Mouse (Mus musculus): ENCODE data around the gene Cox6b2.
"Not testable (repeated sequence)": the region's sequence is repeated elsewhere in the genome, so short reads cannot be mapped to it uniquely, and the experiment has no call there.

The Cox6b2 gene

DNA sequence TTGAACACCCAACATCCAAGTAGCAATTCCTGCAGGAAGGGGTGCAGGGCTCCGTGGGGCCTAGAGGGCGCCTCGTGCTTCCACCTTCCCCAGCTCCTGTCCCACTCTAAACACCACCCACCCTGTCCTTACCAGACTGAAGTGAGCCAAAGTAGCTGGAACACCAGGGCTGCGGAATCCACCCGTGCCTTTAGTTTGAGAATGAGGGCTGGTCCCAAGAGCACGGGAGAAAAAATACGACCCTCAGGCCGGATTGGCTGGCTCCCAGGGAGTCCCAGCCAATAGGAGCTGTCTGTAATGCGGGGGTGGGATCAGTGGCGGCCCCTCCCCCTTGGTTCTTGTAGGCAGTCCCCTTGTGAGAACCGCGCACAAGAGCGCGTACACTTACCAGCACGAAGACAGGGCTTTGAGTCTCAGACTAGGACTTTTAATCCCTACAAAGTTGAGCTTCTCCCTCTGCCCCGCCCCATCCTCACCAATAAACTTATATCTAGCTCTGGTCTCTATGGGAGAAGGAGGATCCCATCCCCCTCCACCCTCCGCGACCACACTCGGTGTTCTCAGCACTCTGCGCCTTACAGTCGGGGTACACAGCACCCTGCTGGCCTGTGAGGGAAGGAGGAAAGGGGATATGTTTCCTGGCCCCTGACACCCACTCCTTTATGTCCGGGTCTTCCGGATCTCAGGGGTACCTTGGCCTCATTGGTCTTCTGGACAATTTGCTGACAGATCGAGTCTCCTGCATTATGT, at the start of gene Cox6b2:
TSS of gene Cox6b2 (minus strand) at position 274 of the 750 bp plus-strand sequence.
- DNase-seq (ENCODE audit: low spot score) = peak; percentile 62

DNA sequence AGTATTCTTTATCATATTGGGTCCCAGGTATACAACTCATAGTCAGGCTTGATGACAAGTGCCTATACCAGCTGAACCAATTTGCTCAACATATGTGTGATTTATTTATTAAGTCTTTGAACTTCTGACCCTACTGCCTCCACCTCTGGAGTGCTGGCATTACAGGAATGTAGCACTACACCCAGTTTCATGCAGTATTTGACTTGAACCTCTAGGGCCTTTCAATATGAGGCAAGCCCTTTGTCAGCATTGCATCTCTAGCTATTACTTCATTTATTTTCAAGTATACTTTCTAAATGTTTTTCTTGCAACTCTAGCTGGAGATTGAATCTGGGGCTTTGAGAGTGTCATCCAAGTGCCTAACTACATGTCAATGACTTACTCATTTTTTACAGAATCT, 49.4 kb upstream of the Cox6b2 start:
- DNase-seq (ENCODE audit: low spot score) = no peak

DNA sequence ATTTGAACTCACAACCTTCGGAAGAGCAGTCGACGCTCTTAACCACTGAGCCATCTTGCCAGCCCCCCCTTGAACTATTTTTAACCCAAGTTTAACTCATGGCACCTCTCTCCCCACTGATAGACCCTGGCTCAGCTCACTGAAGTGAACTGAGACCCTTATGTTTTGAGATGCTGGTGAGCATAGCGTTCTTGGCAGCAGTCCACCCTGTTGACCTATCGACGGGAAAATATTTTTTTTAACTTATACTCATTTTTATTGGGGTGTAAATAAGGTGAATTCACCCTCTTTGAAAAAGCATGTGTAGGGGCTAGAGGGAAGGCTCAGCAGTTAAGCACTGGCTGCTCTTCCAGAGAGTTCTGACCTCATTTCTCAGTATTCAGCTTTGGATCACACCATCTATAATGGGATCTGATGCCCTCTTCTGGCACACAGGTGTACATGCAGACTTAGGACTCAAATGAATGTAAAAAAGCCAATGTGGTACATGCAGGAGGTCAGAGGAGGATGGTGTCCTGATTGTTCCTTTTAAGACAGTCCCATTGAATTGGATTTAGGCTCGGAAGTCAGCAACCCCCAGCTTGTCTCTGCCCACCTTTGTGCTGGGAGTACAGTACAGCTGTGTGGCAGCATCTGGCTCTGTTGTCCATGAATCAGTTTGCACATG, 43.0 kb upstream of the Cox6b2 start:
- no peak for DNase-seq (ENCODE audit: low spot score)

DNA sequence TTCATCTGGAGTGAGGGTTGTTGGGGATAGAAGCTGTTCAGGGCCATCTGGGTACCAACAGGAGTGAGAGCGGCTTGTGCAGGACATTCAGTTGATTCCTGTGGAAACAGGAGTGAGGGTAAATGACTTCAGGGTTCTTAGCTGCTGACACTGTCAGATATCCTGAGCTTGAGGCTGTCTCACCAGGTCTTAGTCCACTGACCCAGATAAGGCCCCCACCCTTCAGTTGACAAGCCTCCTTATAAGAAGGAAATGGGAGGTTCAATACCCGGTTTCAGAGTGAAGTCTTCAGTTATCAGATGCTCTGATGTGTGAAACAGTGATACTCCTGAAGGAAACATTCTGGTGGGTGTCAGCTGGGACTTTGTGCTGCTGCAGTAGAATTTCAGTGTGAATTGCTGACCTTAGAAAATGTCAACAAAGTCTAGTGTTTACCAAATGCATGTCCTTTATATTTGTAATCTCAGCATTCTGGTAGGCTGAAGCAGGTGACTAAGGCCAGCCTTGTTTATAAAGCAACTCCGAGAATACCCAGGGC, 41.8 kb upstream of the Cox6b2 start:
- no peak for DNase-seq (ENCODE audit: low spot score)

DNA sequence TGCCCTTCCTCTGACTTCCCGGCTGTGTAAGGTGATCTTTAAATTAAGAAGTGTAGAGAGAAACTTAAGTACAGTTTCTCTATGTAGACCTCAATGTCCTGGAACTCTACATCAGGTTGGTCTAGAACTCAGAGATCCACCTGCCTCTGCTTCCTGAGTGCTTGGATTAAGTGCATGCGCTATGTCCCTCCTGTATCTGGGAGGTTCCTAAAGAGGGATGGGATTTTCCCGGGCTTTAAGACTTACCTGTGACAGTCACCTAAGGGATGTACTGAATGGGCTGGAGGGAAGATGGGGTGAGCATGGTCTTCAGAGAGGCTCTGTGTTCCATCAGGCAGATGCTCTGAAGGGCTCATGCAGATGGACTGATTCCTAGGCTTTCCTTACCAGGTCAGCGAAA, 40.8 kb upstream of the Cox6b2 start:
- DNase-seq (ENCODE audit: low spot score) = no peak

DNA sequence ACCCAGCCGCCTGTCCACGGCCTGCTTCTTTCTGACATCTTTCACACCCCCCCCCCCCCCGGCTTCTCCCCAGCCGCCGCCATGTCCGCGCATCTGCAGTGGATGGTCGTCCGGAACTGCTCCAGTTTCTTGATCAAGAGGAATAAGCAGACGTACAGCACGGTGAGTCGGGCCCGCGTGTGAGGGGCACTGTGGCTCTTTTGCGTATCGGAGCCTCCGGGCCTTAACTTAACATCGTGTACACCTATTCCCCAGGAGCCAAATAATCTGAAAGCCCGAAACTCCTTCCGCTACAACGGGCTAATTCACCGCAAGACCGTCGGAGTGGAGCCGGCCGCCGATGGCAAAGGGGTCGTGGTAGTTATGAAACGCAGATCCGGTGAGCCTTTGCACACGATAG, 40.4 kb upstream of the Cox6b2 start:
- DNase-seq (ENCODE audit: low spot score) = not testable (repeated sequence)

DNA sequence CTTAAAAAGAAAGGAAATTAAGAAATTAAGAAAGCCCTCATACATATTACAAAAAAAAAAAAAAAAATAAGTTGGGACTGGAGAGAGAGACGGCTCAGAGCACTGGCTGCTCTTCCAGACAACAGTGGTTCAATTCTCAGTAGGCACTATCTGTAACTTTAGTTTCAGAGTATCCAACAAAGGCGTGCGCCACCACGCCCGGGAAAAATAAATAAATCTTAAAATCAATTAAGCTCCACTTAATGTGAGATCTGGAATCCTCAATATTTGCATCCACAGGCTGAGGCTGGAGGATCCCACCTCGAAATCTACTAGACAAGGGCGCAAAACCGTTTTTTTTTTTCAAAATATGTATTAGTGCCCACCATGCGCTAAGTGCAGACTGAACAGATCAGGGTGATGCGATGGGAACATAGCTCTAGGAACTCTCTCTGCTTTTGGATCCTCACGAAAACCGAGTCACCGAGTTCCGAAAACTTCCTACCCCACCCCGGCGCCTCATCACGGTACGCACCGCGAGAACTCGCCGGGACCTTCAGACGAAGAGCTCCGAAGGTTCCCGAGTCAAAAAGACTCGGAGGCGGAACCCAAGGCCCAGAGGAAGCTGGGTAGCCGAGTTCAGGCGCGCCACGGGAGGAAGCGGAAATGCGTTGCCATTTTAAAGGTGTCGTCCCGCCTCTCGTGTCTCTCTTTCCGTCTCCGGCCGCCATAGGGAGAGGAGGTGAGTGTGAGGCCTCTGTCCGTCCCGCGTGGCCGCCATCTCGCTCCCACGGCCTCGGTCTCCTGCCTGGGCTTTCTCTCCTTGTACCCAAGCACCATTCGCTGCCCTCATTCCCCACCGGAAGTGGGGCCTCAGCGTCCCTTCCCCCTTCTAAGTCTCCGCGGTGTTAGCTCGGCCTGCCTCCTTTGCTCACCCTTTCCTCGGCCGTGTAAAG, 39.7 kb upstream of the Cox6b2 start, which contains the start of gene Rpl28:
TSS of gene Rpl28 (plus strand) at position 597 of the 935 bp plus-strand sequence.
- DNase-seq (ENCODE audit: low spot score) = peak; percentile 90

DNA sequence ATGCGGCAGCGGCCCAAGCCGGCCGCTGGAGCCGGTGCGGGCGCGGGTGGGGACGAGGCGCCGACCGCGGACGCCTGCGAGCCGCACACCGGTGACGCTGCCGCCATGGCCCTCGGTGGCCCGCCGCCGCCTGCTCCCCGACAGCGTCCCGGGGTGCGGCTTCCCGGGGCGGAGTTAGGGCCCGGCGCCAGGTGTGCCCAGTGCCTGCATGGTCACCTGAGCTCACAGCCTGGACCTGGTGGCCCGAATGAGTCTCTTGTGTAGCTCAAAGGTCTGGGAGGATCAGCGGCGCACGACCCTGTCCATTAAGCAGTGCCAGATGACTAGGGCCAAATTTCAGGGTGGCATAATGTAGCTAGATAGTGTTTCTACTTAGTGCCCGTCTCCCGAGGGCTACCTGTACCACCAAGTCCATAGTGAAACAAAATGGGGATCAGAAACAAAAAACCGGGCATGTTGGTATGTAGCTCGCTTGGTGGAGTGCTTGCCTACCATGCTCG, 36.6 kb upstream of the Cox6b2 start, which contains the start of gene Tmem238:
TSS of gene Tmem238 (minus strand) at position 221 of the 500 bp plus-strand sequence.
- DNase-seq (ENCODE audit: low spot score) = peak; percentile 38

DNA sequence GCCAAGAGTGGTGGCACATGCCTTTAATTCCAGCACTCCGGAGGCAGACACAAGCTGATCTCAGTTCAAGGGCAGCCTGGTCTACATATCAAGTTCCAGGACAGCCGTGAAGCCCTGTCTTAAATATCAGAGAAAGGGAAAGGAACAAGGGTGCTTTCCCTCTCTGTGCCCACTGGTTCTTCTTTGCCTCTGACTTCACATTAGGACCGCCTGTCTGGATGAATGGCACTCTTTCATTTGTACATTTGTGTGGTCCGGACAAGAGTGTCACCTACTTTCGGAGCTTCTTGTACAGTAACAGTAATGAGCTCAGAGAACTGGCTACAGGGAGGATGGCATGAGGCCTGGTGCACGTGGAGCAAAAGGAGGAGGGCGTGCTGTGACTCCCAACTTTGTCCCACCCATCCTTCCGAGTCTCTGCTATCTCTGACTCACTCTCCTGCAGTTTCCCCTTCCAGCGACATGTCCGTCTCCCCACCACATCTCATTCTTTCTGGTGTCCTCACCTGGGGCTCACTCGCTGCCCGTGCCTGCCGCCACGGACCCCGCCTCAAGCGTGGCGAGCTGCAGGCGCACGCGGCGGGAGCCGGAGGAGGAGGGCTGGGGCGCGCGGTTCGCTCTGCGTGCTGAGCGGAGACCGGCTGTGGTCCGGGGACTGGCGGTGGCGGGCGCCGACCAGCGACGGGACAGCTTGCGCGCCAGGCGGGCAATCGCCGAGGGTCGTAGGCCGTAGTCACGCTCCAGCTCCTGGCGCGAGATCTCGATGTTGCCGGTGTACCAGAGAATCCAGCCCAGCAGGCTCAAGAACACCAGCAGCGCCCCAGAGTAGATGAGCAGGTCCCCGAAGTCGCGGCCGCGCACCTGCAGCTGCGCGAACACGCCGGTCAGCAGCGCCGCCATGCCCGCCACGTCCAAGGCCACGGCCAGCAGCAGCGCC, 35.9 kb upstream of the Cox6b2 start:
- DNase-seq (ENCODE audit: low spot score) = peak; percentile 49

DNA sequence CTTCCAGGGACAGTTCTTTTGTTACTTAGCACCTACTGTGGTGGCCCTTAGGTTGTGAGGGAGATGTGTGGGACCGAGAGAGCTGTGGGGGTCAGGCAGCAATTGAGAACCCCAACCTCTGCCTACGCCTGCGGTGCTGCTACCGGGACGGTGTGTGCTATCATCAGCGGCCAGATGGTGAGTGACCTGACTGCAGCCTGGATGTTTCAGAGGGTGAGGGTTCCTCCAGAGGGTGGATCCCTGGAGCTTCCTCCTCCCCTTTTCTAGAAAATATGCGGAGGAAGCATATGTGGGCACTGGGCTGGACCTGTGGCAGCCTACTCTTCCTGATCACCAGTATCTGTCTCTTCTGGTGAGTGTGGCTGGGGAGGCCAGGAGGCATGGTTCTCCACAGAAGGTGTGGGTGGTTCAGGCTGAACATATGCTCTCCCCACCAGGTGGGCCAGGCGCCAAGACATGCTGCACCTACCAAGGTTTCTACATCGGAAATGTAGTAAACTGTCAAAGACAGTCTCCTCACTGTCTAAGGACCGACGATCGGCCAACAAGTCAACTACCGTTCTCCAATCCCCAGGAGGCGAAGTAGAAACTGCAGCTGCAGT, 30.9 kb upstream of the Cox6b2 start:
- DNase-seq (ENCODE audit: low spot score) = no peak

DNA sequence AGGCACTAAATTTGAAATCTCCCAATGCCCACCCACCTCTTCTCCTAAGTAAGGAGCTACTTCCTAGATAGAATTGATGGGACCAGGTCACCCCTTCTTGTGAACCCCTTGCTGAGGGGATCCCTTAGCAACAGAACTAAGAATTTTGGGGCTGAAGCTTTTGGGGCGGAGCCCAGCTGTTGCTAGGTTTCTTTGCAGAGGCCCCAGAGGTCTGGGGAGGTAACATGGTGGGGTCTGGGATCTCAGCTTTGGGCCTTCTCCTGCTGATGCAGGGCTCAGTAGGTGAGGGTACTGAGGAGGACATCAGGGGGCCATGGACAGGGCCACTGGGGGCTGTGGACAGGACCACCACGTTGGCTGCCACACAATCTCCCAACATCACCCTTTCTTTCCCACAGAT, 29.9 kb upstream of the Cox6b2 start, which contains the start of the genes Il11 and Tmem190:
TSS of gene Il11 (minus strand) at position 101 of the 400 bp plus-strand sequence.
TSS of gene Tmem190 (plus strand) at position 179 of the 400 bp plus-strand sequence.
- no peak for DNase-seq (ENCODE audit: low spot score)

DNA sequence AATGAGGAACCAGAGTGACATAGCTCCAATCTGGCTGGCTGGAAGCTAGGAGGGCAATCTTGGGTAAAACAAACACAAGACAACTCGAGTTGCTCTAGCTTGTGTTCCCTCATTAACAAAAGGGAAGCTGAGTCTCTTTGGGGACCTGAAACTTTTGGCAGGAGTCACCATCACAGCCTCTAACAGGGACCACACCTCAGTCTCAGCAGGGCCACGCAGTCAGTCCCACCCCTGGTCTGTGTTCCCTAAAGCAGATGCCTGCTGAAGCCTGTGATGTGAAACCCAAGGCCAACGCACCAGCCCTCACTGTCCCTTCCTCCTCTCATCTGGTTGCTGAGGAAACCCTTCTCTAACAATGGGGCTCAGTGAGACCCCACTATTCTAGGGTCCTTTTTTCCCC, 29.2 kb upstream of the Cox6b2 start:
- DNase-seq (ENCODE audit: low spot score) = no peak

DNA sequence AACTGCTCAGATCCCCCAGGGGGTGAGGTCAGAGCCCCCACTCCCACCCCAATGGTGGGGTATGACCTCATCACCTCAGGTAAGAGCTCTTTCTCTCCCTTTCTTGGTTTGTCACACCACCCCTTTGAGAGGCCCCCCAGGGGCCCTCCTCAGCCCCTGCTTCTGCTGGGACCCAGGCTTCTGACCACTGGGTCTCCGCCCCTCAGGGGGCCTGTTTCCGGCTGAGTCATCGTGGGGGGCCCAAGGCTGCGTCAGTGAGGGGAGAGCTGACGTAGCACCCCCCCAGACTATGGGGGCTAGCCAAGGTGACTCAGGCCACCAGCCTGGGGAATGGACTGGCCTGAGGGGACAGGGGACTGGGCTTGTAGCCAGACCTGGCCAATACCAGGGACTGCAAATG, 27.0 kb upstream of the Cox6b2 start:
- DNase-seq (ENCODE audit: low spot score) = no peak

DNA sequence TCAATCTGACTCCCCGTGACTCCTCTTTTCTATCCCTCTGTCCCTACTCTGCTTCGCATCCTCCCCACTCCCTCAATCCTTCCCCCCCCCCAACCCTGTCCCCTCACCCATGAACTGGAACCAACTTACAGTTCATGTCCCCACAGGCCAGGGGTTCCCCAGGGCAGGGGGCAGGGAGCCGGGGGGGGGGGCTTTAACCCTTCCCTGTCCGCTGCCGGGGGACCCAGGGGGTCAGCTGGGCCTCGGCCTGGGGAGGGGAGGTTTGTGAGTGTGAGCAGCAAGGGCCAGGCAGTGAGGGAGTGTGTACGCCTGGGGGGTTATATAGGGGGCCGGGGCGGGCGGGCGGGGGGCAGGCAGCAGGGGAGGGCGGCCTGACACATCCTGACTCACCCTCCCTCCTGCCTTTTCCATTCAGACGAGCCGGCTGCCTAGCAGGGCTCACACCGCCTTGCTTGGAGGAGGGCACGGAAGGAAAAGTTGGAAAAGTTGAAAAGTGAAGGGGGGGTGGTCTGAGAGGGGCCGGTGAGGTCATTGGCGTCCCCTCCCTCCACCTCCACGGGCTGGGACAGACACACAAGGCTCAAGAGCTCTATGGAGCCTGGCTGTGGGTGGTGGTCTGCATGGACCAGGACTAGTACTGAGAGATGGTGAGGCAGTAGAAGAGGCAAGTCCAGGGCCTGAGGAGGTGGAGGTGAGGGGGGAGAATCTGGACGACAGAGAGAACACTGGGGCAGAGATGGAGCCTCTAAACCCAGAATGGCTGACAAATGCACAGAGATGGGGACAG, 25.1 kb upstream of the Cox6b2 start:
- no peak for DNase-seq (ENCODE audit: low spot score)

DNA sequence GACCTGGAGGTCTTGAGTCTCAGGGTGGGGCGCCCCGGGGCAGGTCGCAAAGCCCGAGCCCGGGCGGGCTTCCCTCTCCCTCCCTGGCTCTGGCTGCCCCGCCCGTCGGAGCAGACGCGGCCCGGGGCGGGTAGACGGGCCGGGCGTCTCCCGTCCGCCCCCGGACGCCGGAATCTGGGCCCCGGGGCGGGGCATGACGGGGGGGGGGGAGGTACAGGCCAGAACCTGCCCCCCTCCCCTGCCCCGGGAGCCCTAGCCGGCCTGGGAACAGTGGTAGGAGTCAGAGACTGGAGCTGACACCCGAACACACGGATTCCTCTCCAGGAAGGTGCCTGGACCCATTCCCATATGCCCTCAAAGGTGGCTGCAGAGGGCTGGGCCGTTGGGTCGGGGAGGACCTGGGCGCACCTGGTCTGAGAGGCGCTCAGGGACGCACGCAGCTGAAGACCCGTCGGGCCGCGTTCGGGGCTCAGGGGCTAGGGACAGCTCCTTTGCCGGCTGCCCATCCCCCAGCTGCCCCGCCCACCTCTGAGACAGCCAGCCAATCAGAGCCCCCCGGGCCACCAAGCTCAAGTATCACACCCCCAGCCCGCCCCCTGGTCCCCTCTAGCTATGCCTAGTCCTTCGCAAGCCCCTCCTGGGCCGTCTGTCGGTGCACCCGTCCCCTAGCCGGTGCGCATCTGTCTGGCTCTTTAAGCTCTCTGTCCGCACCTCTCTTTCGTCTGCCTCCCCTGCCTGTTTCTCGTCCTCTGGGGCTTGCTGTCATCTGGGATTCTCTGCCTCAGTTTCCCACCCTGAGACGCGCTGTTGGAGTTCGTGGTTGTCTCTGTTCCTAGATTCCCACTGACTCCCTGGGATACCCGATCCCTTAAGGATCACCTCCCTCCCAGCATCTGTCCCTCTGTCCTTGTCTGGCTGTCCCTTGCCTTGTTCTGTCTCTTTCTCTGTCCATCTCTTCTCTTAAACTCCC, 24.3 kb upstream of the Cox6b2 start:
- no peak for DNase-seq (ENCODE audit: low spot score)

DNA sequence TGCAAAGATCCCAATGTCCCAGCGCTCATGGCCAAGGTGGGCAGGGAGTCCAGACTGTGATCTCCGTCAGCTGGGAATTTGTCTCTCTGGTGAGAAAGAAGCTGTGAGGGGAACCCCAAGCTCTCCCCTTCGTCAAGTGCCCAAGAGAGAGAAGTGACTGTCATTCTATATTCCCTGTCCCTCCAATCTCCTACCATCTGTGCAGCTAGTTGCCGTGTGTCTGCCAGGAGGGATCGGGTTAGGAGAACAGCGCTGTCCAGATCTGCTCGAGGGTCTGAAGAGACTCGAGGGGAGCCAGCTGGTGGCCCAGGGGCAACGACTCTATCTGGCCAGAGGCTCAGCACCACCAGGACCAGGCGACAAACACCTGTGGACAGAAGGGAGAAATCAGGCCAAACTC, 23.2 kb upstream of the Cox6b2 start:
- no peak for DNase-seq (ENCODE audit: low spot score)

DNA sequence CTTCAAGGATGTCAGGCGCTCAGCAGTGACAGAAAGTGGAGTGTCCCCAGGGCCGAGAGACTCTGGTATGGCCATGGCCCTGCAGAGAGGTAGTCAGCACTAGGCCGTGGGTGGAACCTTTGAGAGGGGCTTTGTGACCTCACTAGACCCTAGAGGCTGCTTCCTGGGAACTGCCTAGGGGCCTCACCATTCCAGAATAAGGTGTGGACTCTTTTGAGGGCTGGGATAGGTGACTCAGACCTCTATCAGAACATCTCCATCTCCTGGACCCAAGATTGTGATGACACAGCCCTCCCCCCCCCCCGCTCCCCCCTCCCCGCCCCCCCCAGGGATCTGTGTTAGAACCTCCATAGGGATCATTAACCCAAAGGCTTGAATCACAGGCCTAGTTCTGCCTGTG, 18.3 kb upstream of the Cox6b2 start, which contains the start of gene Fam71e2:
TSS of gene Fam71e2 (minus strand) at position 101 of the 400 bp plus-strand sequence.
- no peak for DNase-seq (ENCODE audit: low spot score)
